In the genomic region with DNA sequence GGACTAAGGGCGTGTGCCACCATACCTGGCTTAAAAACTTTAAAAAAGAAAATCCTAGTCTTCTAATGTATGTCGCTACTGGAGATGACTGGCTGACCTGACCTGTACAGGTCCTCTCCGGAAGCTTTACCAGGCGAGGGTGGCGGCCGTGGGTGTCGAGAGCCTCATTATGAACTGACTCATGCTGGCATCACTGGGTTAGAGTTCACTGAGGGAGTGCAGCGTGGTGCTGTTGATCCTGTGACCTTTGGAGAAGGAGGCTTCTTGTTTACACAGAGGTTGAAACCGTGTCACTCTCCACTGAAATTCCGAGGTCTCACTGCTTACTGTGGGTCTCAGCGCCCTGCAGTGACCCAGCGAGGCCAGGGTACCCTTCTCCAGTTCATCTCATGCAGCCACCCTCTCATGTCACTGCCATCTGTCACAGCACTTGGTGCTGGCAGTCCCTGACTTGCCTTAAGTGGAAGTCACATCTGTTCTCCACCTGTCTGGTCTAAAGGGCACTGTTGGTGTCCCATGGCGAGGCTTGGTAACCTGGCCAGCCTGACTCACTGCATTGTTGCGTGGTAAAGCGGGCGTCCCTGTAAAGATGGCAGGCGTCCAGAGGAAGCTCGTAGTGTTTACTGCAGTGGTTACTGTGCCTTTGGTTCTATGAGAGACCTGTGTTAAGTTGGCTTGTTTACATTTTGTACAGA, we compare ENCODE assay signal across 7 mouse cellular contexts. TPM values are rescaled to one million over a fixed set of nuclear protein-coding genes. Genes with fewer than 3 reads are reported as not detected.
DNase-seq lines count a peak whose midpoint lies in the region; ATAC-seq lines count a peak whose summit lies in the region.

No protein-coding gene starts in this region.

- 70% methylated on average over 18 of the region's 18 CpGs for WGBS in liver, embryonic 16.5 days (ENCODE audit: insufficient replicate concordance)
- WGBS in midbrain, embryonic 15.5 days, result 84% methylated on average over 18 of the region's 18 CpGs
- WGBS in forebrain, embryonic 10.5 days, result 85% methylated on average over 18 of the region's 18 CpGs

- H3K9ac ChIP-seq in liver, embryonic 16.5 days (ENCODE audit: low read depth, low read length), result no peak overlapping the region
- H3K9ac ChIP-seq in midbrain, embryonic 15.5 days, result no peak overlapping the region

- H3K27ac ChIP-seq in liver, embryonic 16.5 days (ENCODE audit: low read length), result peak overlapping the region; percentile 70
- H3K27ac ChIP-seq in midbrain, embryonic 15.5 days, result no peak overlapping the region
- H3K27ac ChIP-seq in forebrain, embryonic 10.5 days, result no peak overlapping the region

- ATAC-seq in liver, embryonic 16.5 days (ENCODE audit: low read depth), result peak; percentile 71
- ATAC-seq in midbrain, embryonic 15.5 days (replicated peaks), result no peak

- peak; percentile 51 for DNase-seq in urinary bladder, postnatal 14 days (ENCODE audit: low spot score)
- no peak for DNase-seq in urinary bladder, adult 2 months (ENCODE audit: low spot score)
- DNase-seq in gastrocnemius, postnatal 14 days, result peak; percentile 40
- no peak for DNase-seq in kidney, postnatal 25 days
- DNase-seq in forebrain, embryonic 10.5 days (ENCODE audit: extremely low spot score, low spot score), result no peak

- no peak overlapping the region for H3K4me3 ChIP-seq in liver, embryonic 16.5 days (ENCODE audit: low read depth, low read length)
- no peak overlapping the region for H3K4me3 ChIP-seq in midbrain, embryonic 15.5 days
- H3K4me3 ChIP-seq in forebrain, embryonic 10.5 days, result no peak overlapping the region

- no peaks in the 10 kb centered on the region for H3K27me3 ChIP-seq in liver, embryonic 16.5 days (ENCODE audit: control insufficient read depth, insufficient read depth, low read depth, low read length)
- no peaks in the 10 kb centered on the region for H3K27me3 ChIP-seq in midbrain, embryonic 15.5 days (replicated peaks)
- H3K27me3 ChIP-seq in forebrain, embryonic 10.5 days (ENCODE audit: poor library complexity, severe bottlenecking), result no peaks in the 10 kb centered on the region

- intact Hi-C loops in gastrocnemius, postnatal 14 days (cut with DNase I; ENCODE audit: low total_unique reads), result no loop called here

- H3K4me1 ChIP-seq in liver, embryonic 16.5 days (ENCODE audit: control insufficient read depth, low read depth, low read length), result peaks cover 14% of the 10 kb centered on the region
- H3K4me1 ChIP-seq in midbrain, embryonic 15.5 days, result no peaks in the 10 kb centered on the region
- H3K4me1 ChIP-seq in forebrain, embryonic 10.5 days, result peaks cover 21% of the 10 kb centered on the region

- H3K36me3 ChIP-seq in liver, embryonic 16.5 days (ENCODE audit: control insufficient read depth, insufficient read depth), result no peaks in the 10 kb centered on the region
- peaks cover 19% of the 10 kb centered on the region; the same call in 1 of the 2 replicates for H3K36me3 ChIP-seq in midbrain, embryonic 15.5 days (replicated peaks)
- no peaks in the 10 kb centered on the region for H3K36me3 ChIP-seq in forebrain, embryonic 10.5 days (replicated peaks)

- no peaks in the 10 kb centered on the region for H3K9me3 ChIP-seq in liver, embryonic 16.5 days (replicated peaks; ENCODE audit: control insufficient read depth, low read length)
- H3K9me3 ChIP-seq in midbrain, embryonic 15.5 days, result no peaks in the 10 kb centered on the region
- no peaks in the 10 kb centered on the region for H3K9me3 ChIP-seq in forebrain, embryonic 10.5 days

- no peak overlapping the region for H3K4me2 ChIP-seq in liver, embryonic 16.5 days (ENCODE audit: low read depth, low read length)
- H3K4me2 ChIP-seq in midbrain, embryonic 15.5 days, result no peak overlapping the region

RNA-seq across cellular contexts. Expression of a gene that starts 21.3 kb away (rescaled TPM):
- polyA plus RNA-seq in urinary bladder, adult 2 months (2012; rRNA removed), result 30.7 and 34.3 TPM in 2 replicates
- 10 to 100 TPM; 25.7 to 28.5 TPM for total RNA-seq in gastrocnemius, postnatal 14 days (2021)
- 17.2 and 21.6 TPM in 2 replicates for polyA plus RNA-seq in liver, embryonic 16.5 days (2015; fragmentation: Nextera tagmentation; extraction: Ambion mirVana)
- polyA plus RNA-seq in midbrain, embryonic 15.5 days (2015; fragmentation: Nextera tagmentation; extraction: Ambion mirVana), result 40.9 and 43.8 TPM in 2 replicates
- 5.5 and 6.5 TPM in 2 replicates for polyA plus RNA-seq in forebrain, embryonic 10.5 days (2016; fragmentation: Nextera tagmentation; extraction: Ambion mirVana)

RNA-seq across cellular contexts. Expression of a gene that starts 50.0 kb away (rescaled TPM):
- 18.0 and 21.7 TPM in 2 replicates for polyA plus RNA-seq in urinary bladder, adult 2 months (2012; rRNA removed)
- 1 to 10 TPM; 3.0 to 3.6 TPM for total RNA-seq in gastrocnemius, postnatal 14 days (2021)
- polyA plus RNA-seq in liver, embryonic 16.5 days (2015; fragmentation: Nextera tagmentation; extraction: Ambion mirVana), result 0.35 and 0.73 TPM in 2 replicates
- polyA plus RNA-seq in midbrain, embryonic 15.5 days (2015; fragmentation: Nextera tagmentation; extraction: Ambion mirVana), result 1.6 and 1.7 TPM in 2 replicates
- polyA plus RNA-seq in forebrain, embryonic 10.5 days (2016; fragmentation: Nextera tagmentation; extraction: Ambion mirVana), result 0.62 and 0.92 TPM in 2 replicates

Comparison
In these comparisons a context has a peak if more than half of its experiments do, and no peak if none do; other contexts are left out.
1. DNase-seq: peak in urinary bladder, postnatal 14 days (single experiment) and gastrocnemius, postnatal 14 days (single experiment); none in urinary bladder, adult 2 months (single experiment), kidney, postnatal 25 days (0 of 2) and forebrain, embryonic 10.5 days (single experiment).